Mouse (Mus musculus) C2C12 (cell line): ENCODE measurements at regions not wholly inside any gene's neighbourhood (a gene's known extent, or its start where the extent isn't known, plus 50 kb on each side); places are given as distances from the start of the nearest gene placed in this dataset.

ENCODE experiments used
- CTCF ChIP-seq: IDR thresholded peaks from one replicate; pipeline ENCODE4 v1.5.1; 2011; ENCODE audit not compliant: control insufficient read depth, insufficient read depth, insufficient read length
- MAX ChIP-seq: IDR thresholded peaks from one replicate; pipeline ENCODE4 v1.6.1; 2011; ENCODE audit warnings: mild to moderate bottlenecking, control low read depth
- MYOD1 ChIP-seq: IDR thresholded peaks from one replicate; pipeline ENCODE4 v1.6.1; 2011; ENCODE audit warnings: low read depth; ENCODE audit not compliant: control insufficient read depth, insufficient read length
- MYOG ChIP-seq: IDR thresholded peaks from one replicate; pipeline ENCODE4 v1.6.1; 2011; ENCODE audit not compliant: control insufficient read depth, insufficient read length; ENCODE audit errors: extremely low read depth
- USF1 ChIP-seq: IDR thresholded peaks from one replicate; pipeline ENCODE4 v1.6.1; 2011; ENCODE audit warnings: low read depth, mild to moderate bottlenecking, control low read depth, moderate library complexity

GRCm38 (mm10) chr13:73033055-73033454 is 227.2 kb upstream of the Irx4 start:
- TF ChIP-seq CTCF (peak; percentile 79), USF1 (no peak), MAX (no peak), MYOD1 (no peak), MYOG (no peak)
